In the genomic region with DNA sequence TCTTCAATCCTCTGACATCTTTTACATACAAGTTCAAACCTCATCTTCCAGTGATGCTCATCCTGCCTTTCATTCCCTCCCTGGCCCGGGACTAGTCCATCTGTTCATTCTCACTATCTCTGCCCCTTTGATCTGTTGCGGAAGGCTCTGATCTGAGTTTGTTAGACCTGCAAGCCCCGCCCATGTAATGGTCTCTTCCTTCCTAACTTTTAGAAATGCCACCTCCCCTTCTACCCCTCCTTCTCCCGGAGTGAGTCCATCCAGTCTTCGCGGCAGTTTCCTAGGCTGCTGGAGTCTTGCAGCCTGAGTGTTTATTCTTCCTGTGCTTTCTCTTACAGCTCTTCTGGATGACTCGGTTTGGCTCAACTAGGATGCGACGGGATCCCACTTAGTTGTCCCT, we compare ENCODE assay signal across 37 mouse cellular contexts. TPM values are rescaled to one million over a fixed set of nuclear protein-coding genes. Genes with fewer than 3 reads are reported as not detected.
"Had no signal": no experiment of that assay in that cellular context is flagged by ENCODE, and none has a peak within 500 bp of the region (broad histone marks: within the 10 kb centered on the region; RNA-seq: fewer than 3 reads in every experiment).

No protein-coding gene starts in this region.

- H3K36me3 ChIP-seq: limb, embryonic 10.5 days; limb, embryonic 12.5 days; limb, embryonic 13.5 days; limb, embryonic 15.5 days; liver, embryonic 12.5 days; liver, embryonic 13.5 days; liver, embryonic 15.5 days; lung, embryonic 15.5 days; midbrain, embryonic 10.5 days; midbrain, embryonic 12.5 days; midbrain, embryonic 13.5 days; midbrain, embryonic 15.5 days; neural tube, embryonic 12.5 days had no signal

- H3K9ac ChIP-seq: limb, embryonic 12.5 days; limb, embryonic 13.5 days; limb, embryonic 15.5 days; liver, embryonic 12.5 days; liver, embryonic 13.5 days; liver, embryonic 14.5 days; liver, embryonic 15.5 days; liver, postnatal 0 days; lung, embryonic 14.5 days; lung, embryonic 15.5 days; midbrain, embryonic 12.5 days; midbrain, embryonic 13.5 days; midbrain, embryonic 15.5 days; neural tube, embryonic 12.5 days had no signal

- DNase-seq: left cerebral cortex, postnatal 4 days; liver; liver, embryonic 13.5 days; liver, postnatal 0 days; lung, adult 18-20 months; lung, adult 2 months; lung, embryonic 14.5 days; lung, postnatal 10 days; lung, postnatal 14 days; lung, postnatal 36 days; lung, postnatal 4 days; midbrain, embryonic 14.5 days had no signal

- H3K27ac ChIP-seq: limb, embryonic 10.5 days; limb, embryonic 12.5 days; limb, embryonic 13.5 days; limb, embryonic 15.5 days; liver, embryonic 12.5 days; liver, embryonic 13.5 days; liver, embryonic 14.5 days; liver, embryonic 15.5 days; lung, embryonic 15.5 days; macrophage; midbrain, embryonic 10.5 days; midbrain, embryonic 12.5 days; midbrain, embryonic 13.5 days; midbrain, embryonic 15.5 days; neural tube, embryonic 12.5 days had no signal

- H3K4me3 ChIP-seq: limb, embryonic 10.5 days; limb, embryonic 12.5 days; limb, embryonic 13.5 days; limb, embryonic 15.5 days; liver, embryonic 12.5 days; liver, embryonic 13.5 days; liver, embryonic 15.5 days; lung, embryonic 15.5 days; megakaryocyte, embryonic 14.5 days; midbrain, embryonic 10.5 days; midbrain, embryonic 12.5 days; midbrain, embryonic 13.5 days; midbrain, embryonic 15.5 days; myocyte; neural tube, embryonic 12.5 days had no signal

- H3K4me2 ChIP-seq: limb, embryonic 12.5 days; limb, embryonic 13.5 days; limb, embryonic 15.5 days; liver, embryonic 11.5 days; liver, embryonic 12.5 days; liver, embryonic 13.5 days; liver, embryonic 15.5 days; lung, embryonic 14.5 days; lung, embryonic 15.5 days; midbrain, embryonic 11.5 days; midbrain, embryonic 12.5 days; midbrain, embryonic 13.5 days; midbrain, embryonic 15.5 days; neural tube, embryonic 12.5 days had no signal

- H3K4me1 ChIP-seq: limb, embryonic 10.5 days; limb, embryonic 12.5 days; limb, embryonic 13.5 days; limb, embryonic 15.5 days; liver, embryonic 12.5 days; liver, embryonic 13.5 days; liver, embryonic 15.5 days; lung, embryonic 15.5 days; midbrain, embryonic 10.5 days; midbrain, embryonic 12.5 days; midbrain, embryonic 13.5 days; midbrain, embryonic 15.5 days; neural tube, embryonic 12.5 days had no signal

- H3K27me3 ChIP-seq: limb, embryonic 12.5 days; limb, embryonic 13.5 days; limb, embryonic 15.5 days; liver, embryonic 13.5 days; lung, embryonic 15.5 days; midbrain, embryonic 12.5 days; midbrain, embryonic 13.5 days; midbrain, embryonic 15.5 days; neural tube, embryonic 12.5 days had no signal

- ATAC-seq: liver, embryonic 12.5 days; liver, postnatal 0 days; lung, postnatal 0 days; midbrain, embryonic 13.5 days; midbrain, embryonic 15.5 days; midbrain, embryonic 16.5 days had no signal

- H3K9me3 ChIP-seq: limb, embryonic 10.5 days; limb, embryonic 13.5 days; limb, embryonic 15.5 days; liver, embryonic 12.5 days; liver, embryonic 13.5 days; liver, embryonic 15.5 days; lung, embryonic 15.5 days; midbrain, embryonic 10.5 days; midbrain, embryonic 12.5 days; midbrain, embryonic 13.5 days; midbrain, embryonic 15.5 days; neural tube, embryonic 12.5 days had no signal

RNA-seq across cellular contexts. Expression of a gene that starts 19.9 kb away (rescaled TPM):
- total RNA-seq: liver, adult 2 months; megakaryocyte progenitor cell, adult 5-6 weeks; megakaryocyte, adult 5-6 weeks; megakaryocyte-erythroid progenitor cell, adult 5-6 weeks; monocyte, adult 5-6 weeks had no signal
- polyA plus RNA-seq: liver, adult 2 months; liver, embryonic 13.5 days; liver, postnatal 0 days; lung, postnatal 0 days; macrophage had no signal

RNA-seq across cellular contexts. Expression of a gene that starts 38.6 kb away (rescaled TPM):
- total RNA-seq: liver, adult 2 months; megakaryocyte progenitor cell, adult 5-6 weeks; megakaryocyte, adult 5-6 weeks; megakaryocyte-erythroid progenitor cell, adult 5-6 weeks; monocyte, adult 5-6 weeks had no signal
- polyA plus RNA-seq: liver, adult 2 months; lung, embryonic 14.5 days; lung, postnatal 0 days; macrophage had no signal
